Mouse (Mus musculus) kidney, postnatal 0 days (tissue): ENCODE measurements around the gene Sh3pxd2a. TPM values are rescaled to one million over a fixed set of nuclear protein-coding genes. Genes with fewer than 3 reads are reported as not detected.

Experiments
- ATAC-seq: fragments of 200-750 bp; cut with Nextera tagmentation; replicated peaks from 2 replicates; pipeline ENCODE4 v1.8.0; 2017; ENCODE audit warnings: low read depth, moderate number of reproducible peaks, moderate TSS enrichment, moderate library complexity; ENCODE audit not compliant: low FRiP score
- DNase-seq: peaks from one replicate; pipeline ENCODE4 v3.0.0-alpha.2; 2016; ENCODE audit warnings: low spot score
- H3K27ac ChIP-seq: fragments of 300-500 bp; sonication (generic); 2 replicates; pipeline ENCODE4 v1.5.1; 2014; ENCODE audit warnings: mild to moderate bottlenecking
- H3K27me3 ChIP-seq: fragments of 300-500 bp; sonication (generic); 2 replicates; pipeline ENCODE4 v1.6.1; 2014; ENCODE audit warnings: low read length, mixed read lengths; ENCODE audit not compliant: insufficient read depth
- H3K36me3 ChIP-seq: fragments of 300-500 bp; sonication (generic); 2 replicates; pipeline ENCODE4 v1.6.1; 2014; ENCODE audit warnings: low read length, mixed read lengths; ENCODE audit not compliant: insufficient read depth
- H3K4me1 ChIP-seq: fragments of 300-500 bp; sonication (generic); replicated peaks from 2 replicates; pipeline ENCODE4 v1.6.1; 2014; ENCODE audit warnings: antibody characterized with exemption, low read length, mixed read lengths; ENCODE audit not compliant: insufficient read depth
- H3K4me2 ChIP-seq: fragments of 300-500 bp; sonication (generic); 2 replicates; pipeline ENCODE4 v1.6.1; 2014; ENCODE audit warnings: mild to moderate bottlenecking, low read length, moderate library complexity, mixed read lengths
- H3K4me3 ChIP-seq: fragments of 300-500 bp; sonication (generic); replicated peaks from 2 replicates; pipeline ENCODE4 v1.5.1; 2014; ENCODE audit warnings: low read depth, low read length
- H3K9ac ChIP-seq: fragments of 300-500 bp; sonication (generic); 2 replicates; pipeline ENCODE4 v1.6.1; 2014; ENCODE audit warnings: low read depth, low read length
- H3K9me3 ChIP-seq: fragments of 300-500 bp; sonication (generic); replicated peaks from 2 replicates; pipeline ENCODE4 v1.6.1; 2016; ENCODE audit warnings: low read length, inconsistent platforms, mixed read lengths
- CTCF ChIP-seq: IDR thresholded peaks from 2 replicates; pipeline ENCODE4 v1.5.1; 2016; ENCODE audit warnings: antibody characterized with exemption, low read depth, mild to moderate bottlenecking, moderate library complexity
- WGBS: fragments of 180-500 bp; shearing (Covaris S2); extraction: QIAGEN DNeasy Blood & Tissue Kit; methylation state at CpG from one replicate; pipeline ENCODE4 v1.1.7; 2014; 5-methylcytosine and 5-hydroxymethylcytosine counted together
- polyA plus RNA-seq: library from polyadenylated mRNA; unstranded; fragments of >200 nt; fragmentation: Nextera tagmentation; extraction: Ambion mirVana; gene quantifications from 2 replicates; pipeline ENCODE4 v1.2.1, GENCODE M21; 2015

Sh3pxd2a gene
- polyA plus RNA-seq, 1 experiment from 2014 or later = 4.1 TPM

- no peaks in the 10 kb centered on the region for H3K27me3 ChIP-seq
- H3K4me3 ChIP-seq = no peak overlapping the region
- no peaks in the 10 kb centered on the region for H3K36me3 ChIP-seq
- H3K27ac ChIP-seq = no peak overlapping the region
- peak; percentile 52 for DNase-seq
- no peak for TF ChIP-seq CTCF
- H3K4me1 ChIP-seq = peaks cover 3% of the 10 kb centered on the region; the same call in 1 of the 2 replicates
- H3K9me3 ChIP-seq = no peaks in the 10 kb centered on the region
- H3K9ac ChIP-seq = no peak overlapping the region
- 51% methylated on average over 5 of the region's 5 CpGs for whole genome bisulfite sequencing
- ATAC-seq = no peak
- H3K4me2 ChIP-seq = no peak overlapping the region
These were observed 25.8 kb downstream of the Sh3pxd2a start for GRCm38 (mm10) chr19:47438445-47438844.

- Histone ChIP-seq H3K4me3 (no peak overlapping the region), H3K27ac (no peak overlapping the region), H3K27me3 (no peaks in the 10 kb centered on the region), H3K4me2 (no peak overlapping the region), H3K36me3 (no peaks in the 10 kb centered on the region), H3K9ac (no peak overlapping the region), H3K4me1 (peaks cover 8% of the 10 kb centered on the region), H3K9me3 (no peaks in the 10 kb centered on the region)
- ATAC-seq = no peak
- TF ChIP-seq CTCF = no peak
- WGBS = 82% methylated on average over 4 of the region's 4 CpGs
- no peak for DNase-seq
These were observed 27.2 kb downstream of the Sh3pxd2a start for GRCm38 (mm10) chr19:47437040-47437439.

GRCm38 (mm10) chr19:47436236-47436635 lies 28.0 kb downstream of the Sh3pxd2a start:
- WGBS = 82% methylated on average over 8 of the region's 8 CpGs
- ATAC-seq = no peak
- TF ChIP-seq CTCF = no peak
- Histone ChIP-seq H3K4me2 (no peak overlapping the region), H3K27me3 (no peaks in the 10 kb centered on the region), H3K27ac (no peak overlapping the region), H3K4me1 (peaks cover 5% of the 10 kb centered on the region), H3K9me3 (no peaks in the 10 kb centered on the region), H3K9ac (no peak overlapping the region), H3K36me3 (no peaks in the 10 kb centered on the region), H3K4me3 (no peak overlapping the region)
- DNase-seq = no peak

GRCm38 (mm10) chr19:47434655-47435054 lies 29.5 kb downstream of the Sh3pxd2a start:
- Histone ChIP-seq H3K4me3 (no peak overlapping the region), H3K27me3 (no peaks in the 10 kb centered on the region), H3K4me1 (peaks cover 4% of the 10 kb centered on the region), H3K4me2 (no peak overlapping the region), H3K27ac (no peak overlapping the region), H3K9me3 (no peaks in the 10 kb centered on the region), H3K36me3 (no peaks in the 10 kb centered on the region), H3K9ac (no peak overlapping the region)
- 97% methylated on average over 14 of the region's 14 CpGs for WGBS
- DNase-seq (no peak), ATAC-seq (no peak)
- TF ChIP-seq CTCF = no peak

- Histone ChIP-seq H3K27me3 (no peaks in the 10 kb centered on the region), H3K4me3 (no peak overlapping the region), H3K4me2 (no peak overlapping the region), H3K27ac (0 out of 2 replicates have a peak overlapping the region, but pooled peaks have one; percentile 50), H3K4me1 (peaks cover 18% of the 10 kb centered on the region), H3K36me3 (no peaks in the 10 kb centered on the region), H3K9ac (no peak overlapping the region), H3K9me3 (no peaks in the 10 kb centered on the region)
- WGBS = 23% methylated on average over 10 of the region's 10 CpGs
- DNase-seq (peak; percentile 71), ATAC-seq (peak; percentile 38; the same call in 1 of the 2 replicates)
- no peak for TF ChIP-seq CTCF
These were observed 31.9 kb downstream of the Sh3pxd2a start for GRCm38 (mm10) chr19:47432339-47432738.

- DNase-seq (no peak), ATAC-seq (no peak)
- TF ChIP-seq CTCF = no peak
- H3K36me3 ChIP-seq = no peaks in the 10 kb centered on the region
- H3K27me3 ChIP-seq = no peaks in the 10 kb centered on the region
- H3K9ac ChIP-seq = no peak overlapping the region
- H3K4me1 ChIP-seq = peaks cover 18% of the 10 kb centered on the region
- no peaks in the 10 kb centered on the region for H3K9me3 ChIP-seq
- no peak overlapping the region for H3K27ac ChIP-seq
- no peak overlapping the region for H3K4me3 ChIP-seq
- no peak overlapping the region for H3K4me2 ChIP-seq
- WGBS = 86% methylated on average over 11 of the region's 11 CpGs
These were observed 32.8 kb downstream of the Sh3pxd2a start for GRCm38 (mm10) chr19:47431189-47431931.
